8 mouse cellular contexts compared by ENCODE assay signal in genomic region chr11:82870173-82871030, GRCm38 (mm10). TPM values are rescaled to one million over a fixed set of nuclear protein-coding genes. Genes with fewer than 3 reads are reported as not detected.
DNase-seq lines count a peak whose midpoint lies in the region; ATAC-seq lines count a peak whose summit lies in the region.

No protein-coding gene starts in this region.

- ATAC-seq in CD4-positive, CD25-positive, alpha-beta regulatory T cell, adult 4 months: peak; percentile 51
- peak; percentile 43 for ATAC-seq in heart, embryonic 11.5 days (replicated peaks; ENCODE audit: insufficient number of reproducible peaks, low FRiP score, low TSS enrichment)
- ATAC-seq in kidney, embryonic 14.5 days (ENCODE audit: low FRiP score, low TSS enrichment): peak; percentile 81
- peak; percentile 59 for ATAC-seq in liver, embryonic 12.5 days
- ATAC-seq in monocyte, adult 5-6 weeks (replicated peaks; ENCODE audit: insufficient number of reproducible peaks, low FRiP score, low TSS enrichment, poor library complexity, severe bottlenecking): peak; percentile 77
- peak; percentile 8 for ATAC-seq in stomach, embryonic 16.5 days (ENCODE audit: insufficient read depth, low FRiP score)

- H3K4me2 ChIP-seq in heart, embryonic 11.5 days: peak overlapping the region; percentile 86
- H3K4me2 ChIP-seq in kidney, embryonic 14.5 days (replicated peaks; ENCODE audit: low read depth, low read length): peak overlapping the region; percentile 69
- H3K4me2 ChIP-seq in liver, embryonic 12.5 days: peak overlapping the region; percentile 62
- H3K4me2 ChIP-seq in stomach, embryonic 16.5 days (ENCODE audit: low read depth, low read length): peak overlapping the region; percentile 64

- peaks cover 30% of the 10 kb centered on the region for H3K36me3 ChIP-seq in erythroblast, embryonic 14.5 days (ENCODE audit: control insufficient read depth)
- H3K36me3 ChIP-seq in heart, embryonic 11.5 days (ENCODE audit: control insufficient read depth, insufficient read depth, low read length): no peaks in the 10 kb centered on the region
- no peaks in the 10 kb centered on the region for H3K36me3 ChIP-seq in kidney, embryonic 14.5 days (ENCODE audit: control insufficient read depth, insufficient read depth, low read length)
- 0 out of 2 replicates have a peak, but pooled peaks cover 5% of the 10 kb centered on the region for H3K36me3 ChIP-seq in liver, embryonic 12.5 days
- H3K36me3 ChIP-seq in stomach, embryonic 16.5 days (ENCODE audit: control insufficient read depth, insufficient read depth, low read length): no peaks in the 10 kb centered on the region

- H3K27ac ChIP-seq in heart, embryonic 11.5 days (ENCODE audit: low read depth, low read length): 0 out of 2 replicates have a peak overlapping the region, but pooled peaks have one; percentile 35
- H3K27ac ChIP-seq in kidney, embryonic 14.5 days (ENCODE audit: low read depth, low read length): peak overlapping the region; percentile 82
- peak overlapping the region; percentile 92 for H3K27ac ChIP-seq in liver, embryonic 12.5 days
- H3K27ac ChIP-seq in stomach, embryonic 16.5 days (ENCODE audit: low read length): peak overlapping the region; percentile 78

- H3K27me3 ChIP-seq in erythroblast, embryonic 14.5 days (ENCODE audit: control insufficient read depth): no peaks in the 10 kb centered on the region
- H3K27me3 ChIP-seq in heart, embryonic 11.5 days (ENCODE audit: control insufficient read depth, insufficient read depth, low read length): no peaks in the 10 kb centered on the region
- no peaks in the 10 kb centered on the region for H3K27me3 ChIP-seq in kidney, embryonic 14.5 days (ENCODE audit: control insufficient read depth, insufficient read depth, low read length)
- no peaks in the 10 kb centered on the region for H3K27me3 ChIP-seq in liver, embryonic 12.5 days (replicated peaks)
- no peaks in the 10 kb centered on the region for H3K27me3 ChIP-seq in stomach, embryonic 16.5 days (ENCODE audit: control insufficient read depth, insufficient read depth, low read length)

- peak overlapping the region; percentile 79 for H3K4me3 ChIP-seq in erythroblast, embryonic 14.5 days (replicated peaks)
- peak overlapping the region; percentile 87 for H3K4me3 ChIP-seq in heart, embryonic 11.5 days (ENCODE audit: low read depth, low read length)
- peak overlapping the region; percentile 89 for H3K4me3 ChIP-seq in kidney, embryonic 14.5 days (ENCODE audit: low read length)
- H3K4me3 ChIP-seq in liver, embryonic 12.5 days: peak overlapping the region; percentile 99
- peak overlapping the region; percentile 89 for H3K4me3 ChIP-seq in stomach, embryonic 16.5 days (replicated peaks; ENCODE audit: low read length)

- peaks cover 63% of the 10 kb centered on the region for H3K4me1 ChIP-seq in erythroblast, embryonic 14.5 days (ENCODE audit: control insufficient read depth)
- no peaks in the 10 kb centered on the region; the same call in none of the 2 replicates for H3K4me1 ChIP-seq in heart, embryonic 11.5 days (ENCODE audit: control insufficient read depth, insufficient read depth, low read length)
- H3K4me1 ChIP-seq in kidney, embryonic 14.5 days (ENCODE audit: control insufficient read depth, insufficient read depth, low read length): 0 out of 2 replicates have a peak, but pooled peaks cover 3% of the 10 kb centered on the region
- peaks cover 56% of the 10 kb centered on the region for H3K4me1 ChIP-seq in liver, embryonic 12.5 days
- no peaks in the 10 kb centered on the region for H3K4me1 ChIP-seq in stomach, embryonic 16.5 days (ENCODE audit: control insufficient read depth, insufficient read depth, low read length)

- H3K9me3 ChIP-seq in erythroblast, embryonic 14.5 days (ENCODE audit: control insufficient read depth, low read length): peaks cover 4% of the 10 kb centered on the region
- no peaks in the 10 kb centered on the region for H3K9me3 ChIP-seq in heart, embryonic 11.5 days (replicated peaks; ENCODE audit: control insufficient read depth, low read length)
- H3K9me3 ChIP-seq in kidney, embryonic 14.5 days (ENCODE audit: control insufficient read depth, low read length): no peaks in the 10 kb centered on the region
- H3K9me3 ChIP-seq in liver, embryonic 12.5 days (replicated peaks): no peaks in the 10 kb centered on the region
- no peaks in the 10 kb centered on the region for H3K9me3 ChIP-seq in stomach, embryonic 16.5 days (replicated peaks; ENCODE audit: control insufficient read depth, low read length)

- WGBS in heart, embryonic 11.5 days (ENCODE audit: insufficient replicate concordance): 2% methylated on average over 36 of the region's 36 CpGs
- 2% methylated on average over 36 of the region's 36 CpGs for WGBS in kidney, embryonic 14.5 days
- under 1% methylated on average over 36 of the region's 36 CpGs for WGBS in liver, embryonic 12.5 days (ENCODE audit: insufficient replicate concordance)
- 2% methylated on average over 36 of the region's 36 CpGs for WGBS in stomach, embryonic 16.5 days

- peak overlapping the region; percentile 82 for H3K9ac ChIP-seq in heart, embryonic 11.5 days (ENCODE audit: low read depth, low read length)
- peak overlapping the region; percentile 76 for H3K9ac ChIP-seq in kidney, embryonic 14.5 days (ENCODE audit: low read depth, low read length)
- H3K9ac ChIP-seq in liver, embryonic 12.5 days: peak overlapping the region; percentile 97
- H3K9ac ChIP-seq in stomach, embryonic 16.5 days (ENCODE audit: low read length): peak overlapping the region; percentile 89

- DNase-seq in adrenal gland, postnatal 10 days: peak; percentile 60

RNA-seq across cellular contexts. Expression of gene Rffl, which starts 0.6 kb away (rescaled TPM):
- 10 to 100 TPM in 1 of 2 experiments, 1 to 10 TPM in 1; 8.6 to 10.2 TPM for polyA plus RNA-seq in CD4-positive, CD25-positive, alpha-beta regulatory T cell, adult 4 months (2017; shearing (Covaris generic))
- 10 to 100 TPM in 1 of 2 experiments, 1 to 10 TPM in 1; 9.2 to 11.2 TPM for total RNA-seq in adrenal gland, postnatal 10 days (2021)
- 4.5 and 6.4 TPM in 2 replicates for polyA plus RNA-seq in erythroblast, embryonic 14.5 days (2012)
- 6.4 and 7.4 TPM in 2 replicates for polyA plus RNA-seq in heart, embryonic 11.5 days (2014; fragmentation: Nextera tagmentation; extraction: Ambion mirVana)
- polyA plus RNA-seq in kidney, embryonic 14.5 days (2014; fragmentation: Nextera tagmentation; extraction: Ambion mirVana): 13.1 and 23.5 TPM in 2 replicates
- polyA plus RNA-seq in liver, embryonic 12.5 days (2016; fragmentation: Nextera tagmentation; extraction: Ambion mirVana): 28.1 and 28.8 TPM in 2 replicates
- 13.3 to 17.8 TPM (median 16.3 TPM) in 3 replicates for total RNA-seq in monocyte, adult 5-6 weeks (2017)
- polyA plus RNA-seq in stomach, embryonic 16.5 days (2015; fragmentation: Nextera tagmentation; extraction: Ambion mirVana): 21.9 and 23.8 TPM in 2 replicates

RNA-seq across cellular contexts. Expression of gene Rad51d, which starts 20.0 kb away (rescaled TPM):
- 10 to 100 TPM; 26.7 to 35.3 TPM for polyA plus RNA-seq in CD4-positive, CD25-positive, alpha-beta regulatory T cell, adult 4 months (2017; shearing (Covaris generic))
- 10 to 100 TPM; 14.8 to 19.3 TPM for total RNA-seq in adrenal gland, postnatal 10 days (2021)
- 0.05 and 0.19 TPM in 2 replicates for polyA plus RNA-seq in erythroblast, embryonic 14.5 days (2012)
- polyA plus RNA-seq in heart, embryonic 11.5 days (2014; fragmentation: Nextera tagmentation; extraction: Ambion mirVana): 15.3 and 16.4 TPM in 2 replicates
- 8.8 and 11.5 TPM in 2 replicates for polyA plus RNA-seq in kidney, embryonic 14.5 days (2014; fragmentation: Nextera tagmentation; extraction: Ambion mirVana)
- 8.6 and 10.0 TPM in 2 replicates for polyA plus RNA-seq in liver, embryonic 12.5 days (2016; fragmentation: Nextera tagmentation; extraction: Ambion mirVana)
- total RNA-seq in monocyte, adult 5-6 weeks (2017): 7.7 to 17.1 TPM (median 16.1 TPM) in 3 replicates
- 12.5 and 12.8 TPM in 2 replicates for polyA plus RNA-seq in stomach, embryonic 16.5 days (2015; fragmentation: Nextera tagmentation; extraction: Ambion mirVana)

RNA-seq across cellular contexts. Expression of gene Fndc8, which starts 21.5 kb away (rescaled TPM):
- under 1 TPM in 1 of 2 experiments, not detected in 1; 0.24 TPM for polyA plus RNA-seq in CD4-positive, CD25-positive, alpha-beta regulatory T cell, adult 4 months (2017; shearing (Covaris generic))
- under 1 TPM in 1 of 2 experiments, not detected in 1; 0.30 TPM for total RNA-seq in adrenal gland, postnatal 10 days (2021)
- 0.03 TPM in 1 of 2 replicates, not detected in the other for polyA plus RNA-seq in erythroblast, embryonic 14.5 days (2012)
- polyA plus RNA-seq in heart, embryonic 11.5 days (2014; fragmentation: Nextera tagmentation; extraction: Ambion mirVana): 0.10 TPM in 1 of 2 replicates, not detected in the other
- 0.19 and 0.23 TPM in 2 replicates for polyA plus RNA-seq in kidney, embryonic 14.5 days (2014; fragmentation: Nextera tagmentation; extraction: Ambion mirVana)
- polyA plus RNA-seq in liver, embryonic 12.5 days (2016; fragmentation: Nextera tagmentation; extraction: Ambion mirVana): 0.08 and 0.19 TPM in 2 replicates
- total RNA-seq in monocyte, adult 5-6 weeks (2017): not detected in 3 replicates
- 0.22 TPM in 1 of 2 replicates, not detected in the other for polyA plus RNA-seq in stomach, embryonic 16.5 days (2015; fragmentation: Nextera tagmentation; extraction: Ambion mirVana)

RNA-seq across cellular contexts. Expression of gene Nle1, which starts 37.8 kb away (rescaled TPM):
- polyA plus RNA-seq in CD4-positive, CD25-positive, alpha-beta regulatory T cell, adult 4 months (2017; shearing (Covaris generic)): 10 to 100 TPM; 44.3 to 71.1 TPM
- total RNA-seq in adrenal gland, postnatal 10 days (2021): 10 to 100 TPM; 18.6 to 22.0 TPM
- polyA plus RNA-seq in erythroblast, embryonic 14.5 days (2012): 1.0 and 2.2 TPM in 2 replicates
- 16.7 and 22.9 TPM in 2 replicates for polyA plus RNA-seq in heart, embryonic 11.5 days (2014; fragmentation: Nextera tagmentation; extraction: Ambion mirVana)
- 32.2 and 33.7 TPM in 2 replicates for polyA plus RNA-seq in kidney, embryonic 14.5 days (2014; fragmentation: Nextera tagmentation; extraction: Ambion mirVana)
- 30.6 and 30.7 TPM in 2 replicates for polyA plus RNA-seq in liver, embryonic 12.5 days (2016; fragmentation: Nextera tagmentation; extraction: Ambion mirVana)
- total RNA-seq in monocyte, adult 5-6 weeks (2017): 0.85 to 13.1 TPM (median 3.6 TPM) in 3 replicates
- polyA plus RNA-seq in stomach, embryonic 16.5 days (2015; fragmentation: Nextera tagmentation; extraction: Ambion mirVana): 28.5 and 33.8 TPM in 2 replicates

RNA-seq across cellular contexts. Expression of gene Unc45b, which starts 39.9 kb away (rescaled TPM):
- under 1 TPM in 1 of 2 experiments, not detected in 1; 0.12 TPM for polyA plus RNA-seq in CD4-positive, CD25-positive, alpha-beta regulatory T cell, adult 4 months (2017; shearing (Covaris generic))
- 10 to 100 TPM; 18.7 to 30.4 TPM for total RNA-seq in adrenal gland, postnatal 10 days (2021)
- not detected in 2 replicates for polyA plus RNA-seq in erythroblast, embryonic 14.5 days (2012)
- polyA plus RNA-seq in heart, embryonic 11.5 days (2014; fragmentation: Nextera tagmentation; extraction: Ambion mirVana): 174 and 220 TPM in 2 replicates
- 2.4 and 2.5 TPM in 2 replicates for polyA plus RNA-seq in kidney, embryonic 14.5 days (2014; fragmentation: Nextera tagmentation; extraction: Ambion mirVana)
- polyA plus RNA-seq in liver, embryonic 12.5 days (2016; fragmentation: Nextera tagmentation; extraction: Ambion mirVana): 1.1 and 1.4 TPM in 2 replicates
- total RNA-seq in monocyte, adult 5-6 weeks (2017): not detected in 3 replicates
- polyA plus RNA-seq in stomach, embryonic 16.5 days (2015; fragmentation: Nextera tagmentation; extraction: Ambion mirVana): 1.3 and 10.6 TPM in 2 replicates

Comparison
In these comparisons a context has a peak if more than half of its experiments do, and no peak if none do; other contexts are left out.
1. Peak in every context shown above with its lines: DNase-seq, ATAC-seq, H3K4me3 ChIP-seq and H3K27ac ChIP-seq.
2. ATAC-seq: peak in every context shown above with its lines; median percentile 81 in kidney, embryonic 14.5 days; 77 in monocyte, adult 5-6 weeks; 59 in liver, embryonic 12.5 days; 51 in CD4-positive, CD25-positive, alpha-beta regulatory T cell, adult 4 months; 43 in heart, embryonic 11.5 days; 8 in stomach, embryonic 16.5 days.
3. H3K27ac ChIP-seq: peak in every context shown above with its lines; median percentile 92 in liver, embryonic 12.5 days; 82 in kidney, embryonic 14.5 days; 78 in stomach, embryonic 16.5 days; 35 in heart, embryonic 11.5 days.